Mouse (Mus musculus): ENCODE results near the gene 1700025G04Rik. TPM values are rescaled to one million over a fixed set of nuclear protein-coding genes. Genes with fewer than 3 reads are reported as not detected.

The 1700025G04Rik gene
- polyA plus RNA-seq, 1 experiment from 2014 or later, result 14.1 TPM

GRCm38 (mm10) chr1:152041005-152041404 is 48.9 kb downstream of the 1700025G04Rik start:
- H3K36me3 ChIP-seq (ENCODE audit: insufficient read depth, low read length), result no peaks in the 10 kb centered on the region
- WGBS, result 80% methylated on average over 4 of the region's 4 CpGs
- no peaks in the 10 kb centered on the region for H3K27me3 ChIP-seq (replicated peaks; ENCODE audit: insufficient read depth, low read length)
- DNase-seq (ENCODE audit: low spot score) (no peak), ATAC-seq (no peak)
- H3K4me2 ChIP-seq (replicated peaks; ENCODE audit: low read depth, low read length), result no peak overlapping the region
- no peaks in the 10 kb centered on the region for H3K9me3 ChIP-seq (ENCODE audit: low read length)
- H3K27ac ChIP-seq (ENCODE audit: low read length), result no peak overlapping the region
- no peak overlapping the region for H3K4me3 ChIP-seq (ENCODE audit: low read depth, low read length)
- TF ChIP-seq EP300 (IDR thresholded peaks at IDR 0.05), result no peak
- no peak for TF ChIP-seq CTCF (IDR thresholded peaks at IDR 0.05)
- no peak overlapping the region for H3K9ac ChIP-seq (replicated peaks; ENCODE audit: low read depth)
- H3K4me1 ChIP-seq (ENCODE audit: insufficient read depth, low read depth, low read length), result no peaks in the 10 kb centered on the region; the same call in 1 of the 2 replicates

- Histone ChIP-seq H3K9me3 (ENCODE audit: low read length) (no peaks in the 10 kb centered on the region), H3K27ac (ENCODE audit: low read length) (no peak overlapping the region), H3K4me3 (ENCODE audit: low read depth, low read length) (no peak overlapping the region), H3K36me3 (ENCODE audit: insufficient read depth, low read length) (no peaks in the 10 kb centered on the region), H3K9ac (replicated peaks; ENCODE audit: low read depth) (no peak overlapping the region), H3K4me2 (replicated peaks; ENCODE audit: low read depth, low read length) (no peak overlapping the region), H3K27me3 (replicated peaks; ENCODE audit: insufficient read depth, low read length) (no peaks in the 10 kb centered on the region), H3K4me1 (ENCODE audit: insufficient read depth, low read depth, low read length) (no peaks in the 10 kb centered on the region; the same call in 1 of the 2 replicates)
- WGBS, result 58% methylated on average over 7 of the region's 7 CpGs
- DNase-seq (ENCODE audit: low spot score) (no peak), ATAC-seq (no peak)
- TF ChIP-seq EP300 (IDR thresholded peaks at IDR 0.05) (no peak), CTCF (IDR thresholded peaks at IDR 0.05) (no peak)
These were observed 49.9 kb downstream of the 1700025G04Rik start for GRCm38 (mm10) chr1:152040053-152040452.

- H3K27me3 ChIP-seq (replicated peaks; ENCODE audit: insufficient read depth, low read length), result no peaks in the 10 kb centered on the region
- H3K4me2 ChIP-seq (replicated peaks; ENCODE audit: low read depth, low read length), result no peak overlapping the region
- H3K4me1 ChIP-seq (ENCODE audit: insufficient read depth, low read depth, low read length), result no peaks in the 10 kb centered on the region; the same call in 1 of the 2 replicates
- no peak overlapping the region for H3K4me3 ChIP-seq (ENCODE audit: low read depth, low read length)
- no peaks in the 10 kb centered on the region for H3K36me3 ChIP-seq (ENCODE audit: insufficient read depth, low read length)
- no peak overlapping the region for H3K9ac ChIP-seq (replicated peaks; ENCODE audit: low read depth)
- no peak for TF ChIP-seq EP300 (IDR thresholded peaks at IDR 0.05)
- no peak for TF ChIP-seq CTCF (IDR thresholded peaks at IDR 0.05)
- DNase-seq (ENCODE audit: low spot score) (no peak), ATAC-seq (no peak)
- WGBS, result 48% methylated on average over 8 of the region's 8 CpGs
- H3K27ac ChIP-seq (ENCODE audit: low read length), result no peak overlapping the region
- no peaks in the 10 kb centered on the region for H3K9me3 ChIP-seq (ENCODE audit: low read length)
These were observed 50.3 kb downstream of the 1700025G04Rik start for GRCm38 (mm10) chr1:152039588-152039987.

GRCm38 (mm10) chr1:152038086-152038485 is 51.8 kb downstream of the 1700025G04Rik start:
- Histone ChIP-seq H3K9me3 (ENCODE audit: low read length) (no peaks in the 10 kb centered on the region), H3K4me3 (ENCODE audit: low read depth, low read length) (no peak overlapping the region), H3K27ac (ENCODE audit: low read length) (no peak overlapping the region), H3K9ac (replicated peaks; ENCODE audit: low read depth) (no peak overlapping the region), H3K4me1 (ENCODE audit: insufficient read depth, low read depth, low read length) (no peaks in the 10 kb centered on the region; the same call in 1 of the 2 replicates), H3K4me2 (replicated peaks; ENCODE audit: low read depth, low read length) (no peak overlapping the region), H3K27me3 (replicated peaks; ENCODE audit: insufficient read depth, low read length) (no peaks in the 10 kb centered on the region), H3K36me3 (ENCODE audit: insufficient read depth, low read length) (no peaks in the 10 kb centered on the region)
- 67% methylated on average over 9 of the region's 9 CpGs for WGBS
- TF ChIP-seq CTCF (IDR thresholded peaks at IDR 0.05), result no peak
- TF ChIP-seq EP300 (IDR thresholded peaks at IDR 0.05), result no peak
- ATAC-seq (no peak), DNase-seq (ENCODE audit: low spot score) (no peak)

GRCm38 (mm10) chr1:152037589-152037988 is 52.3 kb downstream of the 1700025G04Rik start:
- H3K9ac ChIP-seq (replicated peaks; ENCODE audit: low read depth), result no peak overlapping the region
- H3K4me1 ChIP-seq (ENCODE audit: insufficient read depth, low read depth, low read length), result no peaks in the 10 kb centered on the region; the same call in 1 of the 2 replicates
- no peaks in the 10 kb centered on the region for H3K9me3 ChIP-seq (ENCODE audit: low read length)
- 39% methylated on average over 4 of the region's 4 CpGs for WGBS
- H3K27ac ChIP-seq (ENCODE audit: low read length), result no peak overlapping the region
- no peaks in the 10 kb centered on the region for H3K27me3 ChIP-seq (replicated peaks; ENCODE audit: insufficient read depth, low read length)
- H3K4me3 ChIP-seq (ENCODE audit: low read depth, low read length), result no peak overlapping the region
- DNase-seq (ENCODE audit: low spot score), result no peak
- TF ChIP-seq CTCF (IDR thresholded peaks at IDR 0.05), result no peak
- TF ChIP-seq EP300 (IDR thresholded peaks at IDR 0.05), result no peak
- no peak for ATAC-seq
- no peaks in the 10 kb centered on the region for H3K36me3 ChIP-seq (ENCODE audit: insufficient read depth, low read length)
- H3K4me2 ChIP-seq (replicated peaks; ENCODE audit: low read depth, low read length), result no peak overlapping the region

- no peaks in the 10 kb centered on the region for H3K36me3 ChIP-seq (ENCODE audit: insufficient read depth, low read length)
- no peaks in the 10 kb centered on the region for H3K9me3 ChIP-seq (ENCODE audit: low read length)
- no peak overlapping the region for H3K9ac ChIP-seq (replicated peaks; ENCODE audit: low read depth)
- 55% methylated on average over 7 of the region's 7 CpGs for WGBS
- H3K27ac ChIP-seq (ENCODE audit: low read length), result no peak overlapping the region
- no peaks in the 10 kb centered on the region for H3K27me3 ChIP-seq (replicated peaks; ENCODE audit: insufficient read depth, low read length)
- TF ChIP-seq EP300 (IDR thresholded peaks at IDR 0.05) (no peak), CTCF (IDR thresholded peaks at IDR 0.05) (no peak)
- ATAC-seq, result no peak
- DNase-seq (ENCODE audit: low spot score), result no peak
- H3K4me3 ChIP-seq (ENCODE audit: low read depth, low read length), result no peak overlapping the region
- no peaks in the 10 kb centered on the region; the same call in none of the 2 replicates for H3K4me1 ChIP-seq (ENCODE audit: insufficient read depth, low read depth, low read length)
- H3K4me2 ChIP-seq (replicated peaks; ENCODE audit: low read depth, low read length), result no peak overlapping the region
These were observed 55.2 kb downstream of the 1700025G04Rik start for GRCm38 (mm10) chr1:152034766-152035165.

GRCm38 (mm10) chr1:152033731-152034130 is 56.2 kb downstream of the 1700025G04Rik start:
- 74% methylated on average over 3 of the region's 3 CpGs for WGBS
- ATAC-seq, result no peak

More at GRCm38 (mm10) chr1:152033731-152034130, 56.2 kb downstream of the 1700025G04Rik start:
- no peaks in the 10 kb centered on the region for H3K27me3 ChIP-seq (replicated peaks; ENCODE audit: insufficient read depth, low read length)
- H3K9ac ChIP-seq (replicated peaks; ENCODE audit: low read depth), result no peak overlapping the region
- no peaks in the 10 kb centered on the region; the same call in none of the 2 replicates for H3K4me1 ChIP-seq (ENCODE audit: insufficient read depth, low read depth, low read length)
- no peak overlapping the region for H3K4me2 ChIP-seq (replicated peaks; ENCODE audit: low read depth, low read length)
- no peak for DNase-seq (ENCODE audit: low spot score)
- H3K27ac ChIP-seq (ENCODE audit: low read length), result no peak overlapping the region
- H3K9me3 ChIP-seq (ENCODE audit: low read length), result no peaks in the 10 kb centered on the region
- TF ChIP-seq CTCF (IDR thresholded peaks at IDR 0.05) (no peak), EP300 (IDR thresholded peaks at IDR 0.05) (no peak)
- no peaks in the 10 kb centered on the region for H3K36me3 ChIP-seq (ENCODE audit: insufficient read depth, low read length)
- no peak overlapping the region for H3K4me3 ChIP-seq (ENCODE audit: low read depth, low read length)

All from lung, postnatal 0 days (tissue).